Mouse (Mus musculus): Measurements from ENCODE around the gene Kcna3.

The Kcna3 gene

DNA sequence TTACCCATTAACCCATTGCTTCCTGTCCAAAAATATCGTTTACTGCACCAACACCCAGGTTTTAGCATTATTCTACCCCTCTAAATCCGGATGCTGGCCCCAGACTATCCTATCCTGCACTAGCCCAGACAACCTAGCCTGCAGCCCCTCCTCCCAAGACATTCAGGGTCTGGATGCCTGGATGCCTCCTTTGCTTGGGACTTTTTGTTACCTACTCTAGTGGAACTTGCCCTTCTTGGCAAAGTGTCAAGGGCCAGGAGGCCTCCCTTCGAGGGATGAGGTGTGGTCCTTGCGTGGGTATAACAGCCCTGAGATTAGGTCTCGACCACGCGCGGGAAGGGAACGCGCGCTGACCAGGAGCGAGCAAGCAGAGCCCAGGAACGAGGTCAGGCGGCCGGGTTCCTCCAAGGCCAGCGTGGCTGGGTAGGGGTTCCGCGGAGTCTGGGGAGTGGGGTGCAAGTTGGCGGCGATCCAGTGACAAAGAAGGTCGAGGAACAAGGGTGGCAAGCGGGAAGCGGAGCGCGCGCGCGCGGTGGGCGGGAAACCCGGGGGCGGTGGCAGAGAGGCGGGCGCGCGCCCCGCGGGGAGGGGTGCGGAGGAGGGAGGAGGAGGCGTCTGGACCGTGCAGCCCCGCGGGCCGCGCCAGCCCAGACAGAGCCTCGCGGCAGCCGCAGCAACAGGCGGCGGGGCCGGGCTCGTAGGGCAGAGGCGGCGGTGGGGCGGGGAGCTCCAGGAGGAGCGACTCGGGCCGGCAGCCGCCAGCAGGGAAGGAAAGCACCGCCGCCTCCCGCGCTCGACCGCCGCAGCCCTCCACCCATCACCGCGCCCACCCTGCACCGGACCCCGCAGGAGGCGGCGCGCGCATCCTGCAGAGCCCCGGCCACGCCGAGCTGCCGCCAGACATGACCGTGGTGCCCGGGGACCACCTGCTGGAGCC lies at the start of gene Kcna3:
Gene Kcna3 (plus strand): TSS at position 649 of the 937 bp plus-strand sequence.
- CTCF ChIA-PET: interaction anchor here (0.5 to 1.2 kb wide), 2 partner anchors 266 to 1361 kb away, joined by 3 read pairs; no protein-coding TSS in a partner anchor

GRCm38 (mm10) chr3:106991334-106991733 lies 44.6 kb upstream of the Kcna3 start:
- CTCF ChIA-PET: interaction anchor here (0.6 to 0.7 kb wide), 2 partner anchors 25 to 97 kb away, joined by 5 to 6 read pairs; no protein-coding TSS in a partner anchor

- CTCF ChIA-PET: no interaction called here
Observed at GRCm38 (mm10) chr3:106995347-106995746, 40.6 kb upstream of the Kcna3 start.

DNA sequence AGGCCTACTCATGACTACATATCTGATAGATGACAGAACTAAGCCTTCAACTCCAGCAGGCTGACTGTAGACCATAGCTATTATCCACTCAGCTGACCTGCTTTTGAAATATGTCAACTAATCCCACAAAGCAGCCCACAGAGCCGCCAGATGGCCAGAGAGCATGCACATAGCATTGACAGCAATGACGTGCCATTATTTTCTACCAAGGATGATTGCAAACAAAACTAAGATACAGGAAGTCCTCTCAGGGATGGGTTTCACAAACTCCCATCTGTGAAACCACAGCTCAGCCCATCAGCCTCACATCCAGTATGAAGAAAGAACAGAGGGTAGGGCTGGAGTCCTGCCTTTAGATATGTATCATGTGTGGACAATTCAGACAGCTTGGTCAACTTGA lies 39.8 kb upstream of the Kcna3 start:
- CTCF ChIA-PET: no interaction called here

- CTCF ChIA-PET: no interaction called here
Observed at GRCm38 (mm10) chr3:106998370-106998769, 37.6 kb upstream of the Kcna3 start.

- CTCF ChIA-PET: no interaction called here
Observed at GRCm38 (mm10) chr3:107000165-107000564, 35.8 kb upstream of the Kcna3 start.

DNA sequence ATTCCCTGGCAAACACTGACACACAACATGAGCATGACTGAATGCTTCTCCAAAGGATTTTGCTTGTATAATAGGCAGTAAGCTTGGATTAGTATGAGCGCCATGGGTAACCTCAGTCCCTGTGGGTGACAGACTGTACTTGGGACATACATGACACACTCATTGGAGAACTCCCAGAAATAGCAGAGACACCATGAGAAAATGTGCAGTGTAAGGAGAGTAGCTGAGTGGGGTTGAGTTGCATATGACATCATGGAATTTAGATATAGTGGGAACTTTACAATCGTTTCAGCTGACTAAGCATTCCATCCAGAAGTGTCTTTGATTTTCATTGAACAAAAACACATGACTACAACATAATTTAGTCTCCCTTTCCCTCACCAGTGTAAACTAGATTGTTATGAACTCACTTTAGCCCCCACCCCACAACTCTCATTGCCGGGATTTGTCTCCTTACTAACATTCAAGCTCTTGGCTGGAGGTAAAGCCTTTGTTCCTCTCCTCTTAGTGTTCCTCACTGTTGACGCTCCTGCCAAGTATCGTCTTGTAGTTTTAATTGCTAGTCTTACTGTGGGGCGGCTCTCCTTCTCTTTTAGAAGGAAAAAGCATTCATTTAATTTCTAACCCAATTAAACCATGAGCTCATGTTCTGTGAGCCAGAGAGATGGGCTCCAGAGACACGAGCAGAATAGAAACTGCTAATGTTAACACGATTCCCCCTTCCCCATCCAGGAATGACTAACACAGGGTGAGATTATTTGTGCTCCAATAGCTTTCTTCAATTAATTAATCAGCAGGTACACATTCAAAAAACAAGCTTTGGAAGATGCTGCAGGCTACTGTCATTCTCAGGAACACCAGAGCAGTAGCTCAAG lies 33.5 kb upstream of the Kcna3 start:
- CTCF ChIA-PET: interaction anchor here (0.6 kb wide), 1 partner anchor 91 kb away, joined by 4 read pairs; no protein-coding TSS in a partner anchor

DNA sequence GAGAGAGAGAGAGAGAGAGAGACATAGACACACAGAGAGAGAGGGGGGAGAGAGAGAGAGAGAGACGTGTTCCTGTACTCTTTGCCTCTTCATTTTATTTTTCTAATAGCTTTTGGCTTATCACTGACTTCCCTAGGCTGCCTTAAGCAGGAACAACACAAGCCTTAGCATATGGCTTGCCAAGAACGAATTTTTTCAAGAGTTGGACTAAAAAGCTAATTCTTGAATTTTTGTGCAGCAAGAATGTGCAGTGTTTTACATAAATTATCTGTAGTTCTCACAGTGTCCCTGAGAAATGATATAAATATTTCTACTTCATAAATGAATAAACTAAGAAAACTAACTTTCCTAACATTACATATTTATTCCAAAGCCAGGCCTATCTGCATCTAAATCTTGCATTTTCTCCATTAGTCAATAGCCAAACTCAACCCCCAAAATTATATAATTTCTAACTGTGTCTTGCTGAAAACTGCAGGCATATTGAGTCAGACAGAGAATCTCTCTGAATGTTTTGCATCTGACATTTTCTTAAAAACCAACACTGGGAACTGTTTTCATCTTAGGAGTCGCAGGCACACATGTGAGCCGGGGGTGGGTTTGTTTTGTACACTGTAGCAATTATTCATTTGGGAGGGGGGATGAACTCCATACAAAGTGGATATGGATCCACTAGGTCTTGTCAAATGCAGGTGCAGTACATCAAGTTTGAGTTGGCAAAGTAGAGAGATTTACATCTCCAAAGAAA lies 26.5 kb upstream of the Kcna3 start:
- CTCF ChIA-PET: interaction anchor here (0.7 kb wide), 1 partner anchor 19 kb away, joined by 9 read pairs; no protein-coding TSS in a partner anchor

DNA sequence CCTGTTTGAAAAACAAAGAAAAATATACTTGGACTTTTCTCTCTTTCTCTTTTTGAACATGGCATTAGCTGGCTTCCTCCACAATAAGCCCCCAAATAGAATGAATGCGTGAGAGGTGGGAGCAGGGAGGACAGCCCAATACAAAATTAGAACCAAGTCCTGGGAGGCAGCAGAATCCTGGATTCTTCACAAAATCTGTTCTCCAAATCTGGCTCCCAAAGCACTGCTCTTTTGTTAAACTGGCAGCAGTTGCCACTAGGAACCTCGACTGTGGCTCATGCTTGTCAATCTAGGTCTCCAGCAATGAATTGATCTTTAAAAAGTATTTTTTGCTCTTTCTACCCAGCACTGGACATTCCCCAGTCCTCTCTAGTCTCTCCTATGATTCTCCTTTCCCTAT lies 17.7 kb upstream of the Kcna3 start:
- CTCF ChIA-PET: no interaction called here

DNA sequence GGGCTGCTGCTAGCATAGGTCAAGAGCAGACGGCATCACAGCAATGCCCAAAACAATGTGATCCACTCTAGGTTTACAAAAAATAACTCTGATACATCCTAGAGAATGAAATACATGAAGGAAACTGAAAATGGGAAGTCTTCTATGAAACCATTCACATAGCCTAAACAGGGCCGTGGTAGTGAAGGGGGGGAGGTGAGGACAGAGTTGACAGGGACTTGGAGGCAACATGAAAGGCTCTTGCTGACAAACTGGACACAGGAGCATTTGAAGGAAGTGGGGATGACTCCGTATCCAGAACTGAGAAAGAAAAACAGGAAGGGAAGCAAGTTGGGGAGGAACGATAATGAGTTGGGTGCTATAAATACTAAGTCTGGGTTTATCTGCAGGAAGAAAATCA lies 4.4 kb upstream of the Kcna3 start:
- CTCF ChIA-PET: no interaction called here

DNA sequence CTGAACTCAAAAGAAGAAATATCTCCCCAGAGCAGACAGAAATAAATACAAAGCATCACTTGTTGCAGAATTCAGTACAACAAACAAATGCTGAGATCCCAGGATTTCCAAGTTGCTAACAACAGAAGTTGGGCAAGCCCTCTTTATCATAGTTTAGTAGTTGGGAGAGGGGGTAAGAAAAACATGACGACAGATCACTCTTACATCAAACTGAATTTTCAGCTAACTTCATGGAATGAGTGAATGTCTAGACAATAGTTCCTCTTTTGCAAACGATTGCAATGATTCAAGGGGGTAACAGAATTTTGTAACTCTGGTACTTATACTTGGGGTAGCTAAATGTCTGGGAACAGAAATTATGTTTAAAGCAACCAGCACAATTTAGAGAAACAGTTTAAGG lies 1.2 kb upstream of the Kcna3 start:
- CTCF ChIA-PET: no interaction called here

DNA sequence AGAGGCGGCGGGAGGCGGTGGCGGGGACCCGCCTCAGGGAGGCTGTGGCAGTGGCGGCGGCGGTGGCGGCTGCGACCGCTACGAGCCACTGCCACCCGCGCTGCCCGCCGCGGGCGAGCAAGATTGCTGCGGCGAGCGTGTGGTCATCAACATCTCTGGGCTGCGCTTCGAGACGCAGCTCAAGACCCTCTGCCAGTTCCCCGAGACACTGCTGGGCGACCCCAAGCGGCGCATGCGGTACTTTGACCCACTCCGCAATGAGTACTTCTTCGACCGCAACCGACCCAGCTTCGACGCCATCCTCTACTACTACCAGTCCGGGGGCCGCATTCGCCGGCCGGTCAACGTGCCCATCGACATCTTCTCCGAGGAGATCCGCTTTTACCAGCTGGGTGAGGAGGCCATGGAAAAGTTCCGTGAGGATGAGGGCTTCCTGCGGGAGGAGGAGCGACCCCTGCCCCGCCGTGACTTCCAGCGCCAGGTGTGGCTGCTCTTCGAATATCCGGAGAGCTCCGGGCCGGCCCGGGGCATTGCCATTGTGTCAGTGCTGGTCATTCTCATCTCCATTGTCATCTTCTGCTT lies 580 bp downstream of the Kcna3 start:
- CTCF ChIA-PET: no interaction called here

DNA sequence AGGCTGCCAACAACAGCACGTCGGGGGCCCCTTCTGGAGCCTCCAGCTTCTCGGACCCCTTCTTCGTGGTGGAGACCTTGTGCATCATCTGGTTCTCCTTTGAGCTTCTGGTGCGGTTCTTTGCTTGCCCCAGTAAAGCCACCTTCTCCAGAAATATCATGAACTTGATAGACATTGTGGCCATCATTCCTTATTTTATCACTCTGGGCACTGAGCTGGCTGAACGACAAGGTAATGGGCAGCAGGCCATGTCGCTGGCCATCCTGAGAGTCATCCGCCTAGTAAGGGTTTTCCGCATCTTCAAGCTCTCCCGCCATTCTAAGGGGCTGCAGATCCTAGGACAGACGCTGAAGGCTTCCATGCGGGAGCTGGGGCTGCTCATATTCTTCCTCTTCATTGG lies 1.1 kb downstream of the Kcna3 start:
- CTCF ChIA-PET: no interaction called here

DNA sequence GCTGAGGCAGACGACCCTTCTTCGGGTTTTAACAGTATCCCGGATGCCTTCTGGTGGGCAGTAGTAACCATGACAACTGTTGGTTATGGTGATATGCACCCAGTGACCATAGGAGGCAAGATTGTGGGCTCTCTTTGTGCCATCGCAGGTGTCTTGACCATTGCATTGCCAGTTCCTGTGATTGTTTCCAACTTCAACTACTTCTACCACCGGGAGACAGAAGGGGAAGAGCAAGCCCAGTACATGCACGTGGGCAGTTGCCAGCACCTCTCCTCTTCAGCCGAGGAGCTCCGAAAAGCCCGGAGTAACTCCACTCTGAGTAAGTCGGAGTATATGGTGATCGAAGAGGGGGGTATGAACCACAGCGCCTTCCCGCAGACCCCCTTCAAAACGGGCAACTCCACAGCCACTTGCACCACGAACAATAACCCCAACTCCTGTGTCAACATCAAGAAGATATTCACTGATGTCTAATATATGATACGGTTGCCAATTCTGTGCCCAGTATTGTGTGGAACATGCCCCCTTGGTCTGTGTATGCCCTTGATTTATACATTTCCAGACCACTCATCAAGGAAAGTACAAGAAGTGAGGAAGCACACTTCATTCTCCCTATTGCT lies 1.7 kb downstream of the Kcna3 start:
- CTCF ChIA-PET: interaction anchor here (0.6 kb wide), 1 partner anchor 1827 kb away, joined by 3 read pairs; no protein-coding TSS in a partner anchor

DNA sequence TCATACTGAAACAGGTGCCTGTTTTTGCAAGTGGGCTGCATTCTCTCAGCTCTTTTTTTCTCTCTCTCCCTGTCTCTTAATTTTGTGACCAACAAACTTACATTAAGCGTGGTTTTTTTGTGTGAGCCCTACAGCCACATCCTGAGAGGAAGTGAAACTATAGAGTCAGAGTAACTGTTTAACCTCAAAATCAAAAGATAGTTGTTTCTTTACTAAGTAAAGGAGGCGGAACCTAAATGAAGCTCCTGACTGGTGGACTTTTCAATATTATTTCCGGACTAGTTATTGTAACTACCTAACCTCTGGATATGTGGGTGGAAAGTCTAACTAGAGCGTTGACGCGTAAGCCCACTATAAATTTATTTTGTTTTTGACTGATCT lies 2.2 kb downstream of the Kcna3 start:
- CTCF ChIA-PET: interaction anchor here (0.6 kb wide), 1 partner anchor 1826 kb away, joined by 3 read pairs; no protein-coding TSS in a partner anchor

DNA sequence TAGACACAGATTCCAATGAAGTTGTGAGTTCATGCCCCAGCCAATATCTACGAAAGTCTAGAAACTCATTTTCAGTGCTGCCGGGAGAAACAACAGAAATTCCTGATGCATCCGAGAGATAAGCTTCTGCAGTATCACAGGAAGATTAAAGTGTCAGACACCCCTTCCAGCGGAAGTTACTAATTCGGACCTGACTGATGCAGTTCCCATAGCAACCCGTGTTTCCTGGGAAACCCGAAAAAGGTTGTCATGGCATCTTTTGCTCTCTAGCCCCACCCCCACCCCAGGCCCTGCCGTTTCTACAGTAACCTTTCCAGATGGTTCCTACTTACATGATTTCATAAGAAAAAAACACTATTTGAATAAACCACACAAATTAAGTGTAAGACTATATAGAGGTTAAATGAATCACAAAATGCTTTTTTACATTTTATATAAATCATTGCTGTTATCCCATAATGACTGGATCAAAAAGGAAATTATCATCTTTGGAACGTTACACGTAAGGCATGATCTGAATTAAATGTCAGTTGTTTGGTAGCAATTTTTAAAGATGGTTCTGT lies 2.8 kb downstream of the Kcna3 start:
- CTCF ChIA-PET: no interaction called here

DNA sequence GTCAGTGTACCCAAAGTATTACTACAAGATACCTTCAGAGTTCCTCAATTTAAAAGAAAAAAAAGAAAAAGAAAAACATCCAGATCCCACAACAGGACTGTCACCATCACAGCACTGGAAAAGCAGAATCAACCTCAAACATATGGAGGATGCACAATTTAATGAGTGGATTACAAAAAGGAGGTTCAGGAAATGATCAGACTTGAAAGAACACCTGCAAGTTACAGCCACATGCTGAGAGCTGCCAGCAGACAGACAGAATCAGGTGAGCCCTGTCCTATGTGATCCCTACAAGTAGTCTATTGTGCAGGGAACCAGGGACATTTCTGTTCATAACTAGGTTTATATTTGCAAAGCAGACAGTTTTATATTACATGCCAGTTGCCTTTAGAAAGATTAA lies 3.3 kb downstream of the Kcna3 start:
- CTCF ChIA-PET: no interaction called here

- CTCF ChIA-PET: no interaction called here
Observed at GRCm38 (mm10) chr3:107040408-107040807, 4.4 kb downstream of the Kcna3 start.

GRCm38 (mm10) chr3:107041718-107042117 lies 5.7 kb downstream of the Kcna3 start:
- CTCF ChIA-PET: no interaction called here

GRCm38 (mm10) chr3:107061468-107061867 lies 25.5 kb downstream of the Kcna3 start:
- CTCF ChIA-PET: no interaction called here

GRCm38 (mm10) chr3:107062771-107063170 lies 26.8 kb downstream of the Kcna3 start:
- CTCF ChIA-PET: no interaction called here
